Mouse (Mus musculus) limb, embryonic 10.5 days (tissue): ENCODE measurements around the gene Rad51b. TPM values are rescaled to one million over a fixed set of nuclear protein-coding genes. Genes with fewer than 3 reads are reported as not detected.

Source experiments
- DNase-seq: peaks from one replicate; pipeline ENCODE4 v3.0.0-alpha.2; 2017; ENCODE audit warnings: low spot score
- H3K27ac ChIP-seq: fragments of 300-500 bp; sonication (generic); 2 replicates; pipeline ENCODE4 v1.5.1; 2016; ENCODE audit warnings: mild to moderate bottlenecking
- H3K27me3 ChIP-seq: fragments of 300-500 bp; sonication (generic); 2 replicates; pipeline ENCODE4 v1.6.1; 2016; ENCODE audit warnings: low read depth, mild to moderate bottlenecking; ENCODE audit not compliant: poor library complexity, severe bottlenecking
- H3K36me3 ChIP-seq: fragments of 300-500 bp; sonication (generic); 2 replicates; pipeline ENCODE4 v1.6.1; 2016; ENCODE audit warnings: mild to moderate bottlenecking, moderate library complexity
- H3K4me1 ChIP-seq: fragments of 300-500 bp; sonication (generic); 2 replicates; pipeline ENCODE4 v1.6.1; 2016
- H3K4me3 ChIP-seq: fragments of 300-500 bp; sonication (generic); 2 replicates; pipeline ENCODE4 v1.5.1; 2016; ENCODE audit warnings: mild to moderate bottlenecking, moderate library complexity
- H3K9me3 ChIP-seq: fragments of 300-500 bp; sonication (generic); replicated peaks from 2 replicates; pipeline ENCODE4 v1.6.1; 2016; ENCODE audit warnings: mild to moderate bottlenecking
- WGBS: fragments of 180-500 bp; shearing (Covaris S2); methylation state at CpG from one replicate; pipeline ENCODE4 v1.1.7; 2016; 5-methylcytosine and 5-hydroxymethylcytosine counted together
- polyA plus RNA-seq: library from polyadenylated mRNA; unstranded; fragments of >200 nt; fragmentation: Nextera tagmentation; extraction: Ambion mirVana; gene quantifications from 2 replicates; pipeline ENCODE4 v1.2.1, GENCODE M21; 2016

Gene Rad51b
- polyA plus RNA-seq, 1 experiment from 2014 or later: 7.4 TPM

DNA sequence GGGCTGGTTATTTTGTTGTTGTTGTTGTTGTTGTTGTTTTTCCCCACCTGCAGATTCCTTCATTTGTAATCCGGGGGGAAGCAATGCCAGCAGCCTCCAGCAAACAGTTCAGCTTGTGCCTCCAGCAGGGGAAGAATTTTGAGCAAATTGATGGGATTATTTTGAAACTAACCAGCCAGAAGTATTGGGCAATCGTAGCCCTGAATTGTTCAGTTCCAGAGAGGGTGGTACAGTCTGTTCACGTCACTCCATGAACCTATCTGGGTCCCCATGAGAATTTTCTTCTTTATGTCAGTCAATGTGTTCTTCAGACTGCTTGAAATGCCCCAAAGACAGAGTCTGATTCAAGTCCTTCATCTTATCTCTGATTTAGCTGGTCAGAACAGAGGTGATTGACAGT lies 138.4 kb downstream of the Rad51b start:
- Histone ChIP-seq H3K36me3 (no peaks in the 10 kb centered on the region), H3K27me3 (no peaks in the 10 kb centered on the region), H3K9me3 (no peaks in the 10 kb centered on the region), H3K4me1 (peaks cover 12% of the 10 kb centered on the region), H3K27ac (no peak overlapping the region), H3K4me3 (no peak overlapping the region)
- no peak for DNase-seq
- 80% methylated on average over 3 of the region's 3 CpGs for WGBS

- DNase-seq: no peak
- no peaks in the 10 kb centered on the region for H3K9me3 ChIP-seq
- H3K36me3 ChIP-seq: no peaks in the 10 kb centered on the region
- no peak overlapping the region for H3K4me3 ChIP-seq
- peaks cover 10% of the 10 kb centered on the region for H3K4me1 ChIP-seq
- H3K27ac ChIP-seq: no peak overlapping the region
- WGBS: 87% methylated on average over 8 of the region's 8 CpGs
- H3K27me3 ChIP-seq: no peaks in the 10 kb centered on the region
Measured at GRCm38 (mm10) chr12:79436035-79436434, 139.0 kb downstream of the Rad51b start.

- 78% methylated on average over 4 of the region's 4 CpGs for WGBS
- Histone ChIP-seq H3K36me3 (no peaks in the 10 kb centered on the region), H3K9me3 (no peaks in the 10 kb centered on the region), H3K27ac (no peak overlapping the region), H3K4me3 (no peak overlapping the region), H3K4me1 (0 out of 2 replicates have a peak, but pooled peaks cover 10% of the 10 kb centered on the region), H3K27me3 (no peaks in the 10 kb centered on the region)
- DNase-seq: no peak
Measured at GRCm38 (mm10) chr12:79436892-79437291, 139.8 kb downstream of the Rad51b start.

DNA sequence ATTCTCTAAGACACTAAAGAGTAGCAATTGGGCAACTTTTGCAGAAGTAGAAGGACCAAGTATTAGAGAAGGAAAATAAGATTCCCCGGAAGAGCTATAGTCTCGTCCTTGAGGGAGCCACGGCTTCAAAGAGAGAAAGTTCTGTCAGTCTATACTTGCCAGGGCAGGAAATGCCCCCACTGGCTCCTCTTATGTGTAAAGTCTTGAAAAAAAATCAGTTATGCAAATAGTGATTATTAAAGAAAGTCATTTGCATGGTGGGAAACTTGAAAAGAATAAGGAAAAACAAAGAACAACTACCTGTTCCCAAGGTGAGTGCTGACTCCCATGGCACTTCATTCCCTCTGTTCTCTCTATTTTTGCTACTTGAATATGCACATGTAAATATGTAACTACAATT lies 140.5 kb downstream of the Rad51b start:
- Histone ChIP-seq H3K27me3 (no peaks in the 10 kb centered on the region), H3K27ac (no peak overlapping the region), H3K36me3 (no peaks in the 10 kb centered on the region), H3K4me1 (0 out of 2 replicates have a peak, but pooled peaks cover 10% of the 10 kb centered on the region), H3K4me3 (no peak overlapping the region), H3K9me3 (no peaks in the 10 kb centered on the region)
- 81% methylated on average over 3 of the region's 3 CpGs for WGBS
- DNase-seq: no peak

- 94% methylated on average over 6 of the region's 6 CpGs for WGBS
- no peak for DNase-seq
Measured at GRCm38 (mm10) chr12:79439961-79440360, 142.9 kb downstream of the Rad51b start.

GRCm38 (mm10) chr12:79441210-79442005 lies 144.3 kb downstream of the Rad51b start:
- DNase-seq: no peak
- Histone ChIP-seq H3K27me3 (no peaks in the 10 kb centered on the region), H3K4me1 (0 out of 2 replicates have a peak, but pooled peaks cover 5% of the 10 kb centered on the region), H3K27ac (no peak overlapping the region), H3K9me3 (no peaks in the 10 kb centered on the region), H3K36me3 (no peaks in the 10 kb centered on the region), H3K4me3 (no peak overlapping the region)
- 59% methylated on average over 12 of the region's 12 CpGs for WGBS

More at GRCm38 (mm10) chr12:79439961-79440360, 142.9 kb downstream of the Rad51b start:
- H3K9me3 ChIP-seq: no peaks in the 10 kb centered on the region
- no peaks in the 10 kb centered on the region for H3K36me3 ChIP-seq
- H3K4me1 ChIP-seq: 0 out of 2 replicates have a peak, but pooled peaks cover 9% of the 10 kb centered on the region
- H3K4me3 ChIP-seq: no peak overlapping the region
- H3K27ac ChIP-seq: no peak overlapping the region
- H3K27me3 ChIP-seq: no peaks in the 10 kb centered on the region

DNA sequence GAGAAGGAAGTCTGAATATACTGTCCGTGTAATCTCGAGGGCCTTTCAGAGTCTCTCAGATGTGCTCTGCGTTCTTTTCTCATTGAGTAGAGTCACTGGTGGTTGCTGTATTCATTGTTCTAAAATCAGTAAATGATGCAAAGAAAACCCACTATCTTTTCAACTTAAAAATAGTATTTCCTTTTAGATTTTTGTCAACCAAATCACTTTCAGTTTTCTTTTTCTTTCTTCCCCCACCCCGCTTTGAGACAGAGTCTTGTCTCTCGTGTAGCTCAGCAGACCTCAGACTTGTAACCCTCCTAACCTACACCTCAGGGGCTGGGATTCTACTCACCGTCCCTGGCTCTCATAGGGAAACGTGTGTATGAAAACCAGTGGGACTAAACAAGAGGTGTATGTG lies 145.0 kb downstream of the Rad51b start:
- no peak for DNase-seq
- H3K4me3 ChIP-seq: no peak overlapping the region
- H3K4me1 ChIP-seq: peaks cover 6% of the 10 kb centered on the region; the same call in 1 of the 2 replicates
- H3K27me3 ChIP-seq: no peaks in the 10 kb centered on the region
- no peak overlapping the region for H3K27ac ChIP-seq
- H3K9me3 ChIP-seq: no peaks in the 10 kb centered on the region
- 80% methylated on average over 7 of the region's 7 CpGs for WGBS
- no peaks in the 10 kb centered on the region for H3K36me3 ChIP-seq

DNA sequence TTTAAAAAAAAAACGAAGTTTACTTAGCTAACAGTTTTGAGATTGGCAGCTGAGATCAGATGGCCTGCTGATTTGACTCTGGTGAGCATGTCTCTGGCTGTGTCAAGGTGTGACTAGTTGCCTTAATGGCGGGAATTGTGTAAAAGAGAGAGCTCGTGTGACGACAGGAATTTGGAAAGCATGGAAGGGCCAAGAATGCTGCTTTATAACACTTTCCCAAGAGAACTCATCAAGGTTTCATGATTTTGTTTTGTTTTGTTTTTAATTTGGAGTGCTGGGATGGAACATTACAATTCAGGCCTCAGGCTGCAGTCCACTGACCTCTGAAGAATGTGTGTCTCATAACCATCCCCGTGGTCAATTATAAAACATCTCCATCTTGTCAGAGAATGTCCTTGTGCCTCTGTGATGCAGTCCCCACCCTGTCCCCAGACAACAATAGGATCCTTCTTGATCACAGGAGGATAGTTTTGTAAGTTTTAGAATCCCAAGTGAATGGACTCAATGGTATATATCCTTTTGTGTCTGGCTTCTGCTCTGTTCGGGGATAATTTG lies 145.8 kb downstream of the Rad51b start:
- WGBS: 74% methylated on average over 6 of the region's 6 CpGs
- no peak for DNase-seq
- Histone ChIP-seq H3K27me3 (no peaks in the 10 kb centered on the region), H3K4me3 (no peak overlapping the region), H3K36me3 (no peaks in the 10 kb centered on the region), H3K27ac (no peak overlapping the region), H3K4me1 (peaks cover 8% of the 10 kb centered on the region; the same call in 1 of the 2 replicates), H3K9me3 (no peaks in the 10 kb centered on the region)

DNA sequence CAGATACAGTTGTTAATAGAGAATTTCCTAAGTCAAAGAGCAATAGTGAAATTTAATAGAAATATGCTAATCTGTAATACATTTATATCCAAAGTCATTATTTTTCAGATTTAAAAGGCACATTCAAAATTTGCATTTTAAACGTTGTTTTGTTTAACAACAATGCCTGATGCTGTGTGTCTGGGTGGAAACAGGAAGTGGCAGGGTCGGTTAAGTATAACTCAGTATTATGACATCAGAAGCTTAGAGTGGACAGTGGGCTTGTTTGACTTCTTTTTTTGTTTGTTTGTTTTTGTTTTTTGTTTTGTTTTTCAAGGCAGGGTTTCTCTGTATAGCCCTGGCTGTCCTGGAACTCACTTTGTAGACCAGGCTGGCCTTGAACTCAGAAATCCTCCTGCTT lies 147.6 kb downstream of the Rad51b start:
- Histone ChIP-seq H3K27me3 (no peaks in the 10 kb centered on the region), H3K27ac (no peak overlapping the region), H3K36me3 (no peaks in the 10 kb centered on the region), H3K4me1 (peaks cover 8% of the 10 kb centered on the region; the same call in 1 of the 2 replicates), H3K9me3 (no peaks in the 10 kb centered on the region), H3K4me3 (no peak overlapping the region)
- no peak for DNase-seq
- WGBS: 83% methylated on average over 2 of the region's 2 CpGs

DNA sequence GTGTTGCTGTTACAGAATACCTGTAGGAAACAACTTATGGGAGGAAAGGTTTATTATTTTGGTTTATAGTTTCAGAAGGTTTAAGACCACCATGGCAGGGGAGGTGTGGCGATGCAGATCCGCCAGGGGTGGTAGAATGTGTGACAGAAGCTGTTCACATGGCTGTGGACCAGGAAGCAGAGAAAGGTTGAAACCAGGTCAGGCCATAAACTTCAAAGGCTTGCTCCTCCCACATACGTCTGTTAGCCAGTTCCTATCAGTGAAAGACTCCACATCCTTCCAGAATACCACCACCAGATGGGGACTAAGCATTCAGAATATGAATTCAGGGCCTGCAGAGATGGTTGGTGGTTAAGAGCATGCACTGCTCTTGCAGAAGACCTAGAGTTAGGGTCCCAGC lies 150.0 kb downstream of the Rad51b start:
- Histone ChIP-seq H3K4me1 (peaks cover 3% of the 10 kb centered on the region; the same call in 1 of the 2 replicates), H3K9me3 (no peaks in the 10 kb centered on the region), H3K36me3 (no peaks in the 10 kb centered on the region), H3K27me3 (no peaks in the 10 kb centered on the region), H3K4me3 (no peak overlapping the region), H3K27ac (no peak overlapping the region)
- WGBS: 48% methylated on average over 3 of the region's 3 CpGs
- DNase-seq: no peak

- no peak for DNase-seq
- Histone ChIP-seq H3K9me3 (no peaks in the 10 kb centered on the region), H3K4me1 (peaks cover 15% of the 10 kb centered on the region; the same call in 1 of the 2 replicates), H3K36me3 (no peaks in the 10 kb centered on the region), H3K4me3 (no peak overlapping the region), H3K27me3 (no peaks in the 10 kb centered on the region), H3K27ac (no peak overlapping the region)
- 94% methylated on average over 8 of the region's 8 CpGs for WGBS
Measured at GRCm38 (mm10) chr12:79449817-79450411, 152.8 kb downstream of the Rad51b start.

DNA sequence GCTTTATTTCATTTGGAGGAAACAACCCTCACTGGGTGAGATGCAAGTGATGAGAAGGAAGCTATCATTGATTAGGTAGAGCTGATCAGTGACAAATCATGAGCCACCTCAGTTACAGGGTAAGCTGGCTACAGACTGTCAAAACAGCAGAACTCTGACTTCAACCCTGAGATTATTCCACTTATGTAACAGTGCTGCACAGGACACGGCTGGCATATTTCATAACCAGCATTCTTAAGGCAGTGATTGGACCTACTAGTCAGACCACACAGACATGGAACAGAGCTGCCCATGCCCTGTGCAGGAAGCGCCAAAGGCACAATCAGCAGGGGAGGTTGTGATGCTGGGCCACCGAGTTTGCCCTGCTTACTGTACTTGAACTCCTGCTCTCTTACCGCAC lies 155.8 kb downstream of the Rad51b start:
- no peak for DNase-seq
- H3K4me1 ChIP-seq: peaks cover 25% of the 10 kb centered on the region
- no peaks in the 10 kb centered on the region for H3K36me3 ChIP-seq
- no peak overlapping the region for H3K27ac ChIP-seq
- H3K9me3 ChIP-seq: no peaks in the 10 kb centered on the region
- H3K4me3 ChIP-seq: no peak overlapping the region
- H3K27me3 ChIP-seq: no peaks in the 10 kb centered on the region
- WGBS: 87% methylated on average over 4 of the region's 4 CpGs

DNA sequence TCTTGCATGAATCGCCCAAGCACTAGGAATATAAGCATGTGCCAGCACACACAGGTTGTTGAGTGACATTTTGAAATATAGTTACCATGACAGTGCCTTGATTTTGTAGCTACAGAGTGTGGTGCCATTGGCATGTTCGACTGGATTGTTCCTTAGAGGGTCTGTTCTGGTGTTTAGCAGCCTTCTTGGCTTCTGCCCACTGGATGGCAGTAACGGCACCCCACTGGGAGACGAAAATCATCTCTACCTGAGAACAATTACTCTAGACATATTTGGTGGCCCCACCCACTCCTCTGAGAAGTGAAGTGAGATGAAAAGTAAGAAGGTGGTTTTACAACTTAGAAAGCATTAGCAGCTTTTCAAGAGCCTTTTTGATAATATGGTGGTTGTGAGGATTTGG lies 156.9 kb downstream of the Rad51b start:
- Histone ChIP-seq H3K36me3 (no peaks in the 10 kb centered on the region), H3K4me3 (no peak overlapping the region), H3K4me1 (peaks cover 25% of the 10 kb centered on the region), H3K27me3 (no peaks in the 10 kb centered on the region), H3K27ac (no peak overlapping the region), H3K9me3 (no peaks in the 10 kb centered on the region)
- no peak for DNase-seq
- WGBS: 77% methylated on average over 4 of the region's 4 CpGs
